Mouse (Mus musculus) ES-Bruce4 (cell line): ENCODE measurements at regions not wholly inside any gene's neighbourhood (a gene's known extent, or its start where the extent isn't known, plus 50 kb on each side); places are given as distances from the start of the nearest gene placed in this dataset.

Experiments
- CTCF ChIP-seq: IDR thresholded peaks from one replicate; pipeline ENCODE4 v1.8.1; 2011; ENCODE audit warnings: low read depth, low read length
- POLR2A ChIP-seq: IDR thresholded peaks from one replicate; pipeline ENCODE4 v1.8.1; 2011; ENCODE audit warnings: low read length; ENCODE audit not compliant: insufficient read depth

DNA sequence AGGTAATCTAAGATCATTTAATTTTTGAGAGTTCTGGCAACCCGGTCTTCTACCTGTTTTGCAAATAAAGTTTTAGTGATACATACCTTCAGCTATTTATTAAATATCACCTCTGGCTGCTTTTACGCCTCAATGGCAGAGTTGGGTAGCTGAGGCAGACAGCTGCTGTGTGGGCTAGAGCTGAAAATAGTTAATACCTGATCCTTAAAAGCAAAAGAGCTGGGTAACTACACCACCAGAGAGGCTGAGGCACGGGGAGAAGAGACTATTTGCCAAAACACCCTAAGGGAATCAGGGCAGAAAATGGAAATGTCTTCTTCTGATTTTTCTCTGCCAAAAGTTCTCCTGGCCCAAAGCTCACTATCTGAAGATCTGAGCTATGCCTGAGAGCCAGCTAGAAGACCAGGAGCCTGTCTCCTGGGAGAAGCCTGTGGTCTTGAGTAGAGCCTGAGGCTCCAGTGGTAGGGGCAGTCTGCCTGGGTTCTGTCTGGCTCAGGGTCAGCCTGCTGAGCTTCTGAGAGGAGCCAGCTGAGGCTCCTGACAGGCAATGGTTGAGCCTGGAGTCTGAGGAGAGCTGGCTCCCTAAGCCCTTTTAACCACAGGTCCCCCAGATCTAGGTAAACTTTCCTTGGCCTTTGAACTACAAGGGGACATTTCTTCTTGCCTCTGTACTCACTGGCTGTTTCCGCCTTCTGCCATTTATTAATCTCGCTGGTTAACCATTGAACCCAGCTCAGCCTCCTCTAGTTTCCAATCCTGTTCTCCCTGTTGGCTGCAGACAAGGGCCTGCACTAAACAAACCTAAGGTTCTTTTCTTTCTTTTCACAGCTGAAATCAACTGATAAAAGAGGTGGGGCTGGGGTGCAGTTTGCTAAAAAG, 208.7 kb downstream of the Opa1 start:
- TF ChIP-seq CTCF (no peak), POLR2A (no peak)
